8 mouse cellular contexts compared by ENCODE assay signal in the genomic region with DNA sequence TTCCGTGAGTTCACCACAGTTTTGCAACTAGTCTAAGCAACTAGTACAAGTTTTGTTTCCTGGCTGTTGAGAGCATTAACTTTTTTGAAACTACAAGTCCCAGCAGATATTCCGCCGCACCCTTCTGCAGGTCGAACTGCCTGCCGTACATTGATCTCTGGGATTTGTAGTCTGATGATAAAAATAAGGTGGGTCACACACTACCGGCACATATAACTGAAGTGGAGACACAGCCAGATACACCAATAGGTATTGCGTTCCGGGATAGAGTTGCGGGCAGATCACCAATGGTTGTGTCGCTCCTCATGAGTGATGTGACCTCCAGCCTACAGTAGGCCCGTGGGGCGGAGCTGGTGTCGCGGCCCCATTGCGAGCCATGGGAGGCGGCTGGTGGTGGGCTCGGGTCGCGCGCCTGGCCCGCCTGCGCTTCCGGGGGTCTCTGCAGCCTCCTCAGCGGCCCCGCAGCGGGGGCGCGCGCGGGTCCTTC. TPM values are rescaled to one million over a fixed set of nuclear protein-coding genes. Genes with fewer than 3 reads are reported as not detected.
DNase-seq lines count a peak whose midpoint lies in the region; ATAC-seq lines count a peak whose summit lies in the region.

Gene Tmem160, plus strand, starts transcription at position 193 of the 487 bp plus-strand sequence.

- no peaks in the 10 kb centered on the region for H3K27me3 ChIP-seq in embryonic facial prominence, embryonic 12.5 days
- no peaks in the 10 kb centered on the region for H3K27me3 ChIP-seq in limb, embryonic 11.5 days (ENCODE audit: control insufficient read depth, insufficient read depth, low read length)
- H3K27me3 ChIP-seq in midbrain, embryonic 14.5 days (ENCODE audit: control insufficient read depth, insufficient read depth, low read length), result no peaks in the 10 kb centered on the region

- peak; percentile 97 for ATAC-seq in embryonic facial prominence, embryonic 12.5 days (ENCODE audit: insufficient number of reproducible peaks, insufficient read depth, low FRiP score, low TSS enrichment)
- ATAC-seq in limb, embryonic 11.5 days (ENCODE audit: insufficient number of reproducible peaks, low FRiP score, low TSS enrichment, low read depth), result peak; percentile 96
- peak; percentile 96 for ATAC-seq in midbrain, embryonic 14.5 days (ENCODE audit: low FRiP score, low TSS enrichment)

- under 1% methylated on average over 25 of the region's 30 CpGs for whole genome bisulfite sequencing in embryonic facial prominence, embryonic 12.5 days
- under 1% methylated on average over 30 of the region's 30 CpGs for WGBS in limb, embryonic 11.5 days
- WGBS in midbrain, embryonic 14.5 days, result 1% methylated on average over 30 of the region's 30 CpGs

- H3K4me1 ChIP-seq in embryonic facial prominence, embryonic 12.5 days, result peaks cover 7% of the 10 kb centered on the region
- H3K4me1 ChIP-seq in limb, embryonic 11.5 days (ENCODE audit: control insufficient read depth, insufficient read depth, low read length), result peaks cover 3% of the 10 kb centered on the region; the same call in 1 of the 2 replicates
- H3K4me1 ChIP-seq in midbrain, embryonic 14.5 days (ENCODE audit: control insufficient read depth, insufficient read depth, low read length), result peaks cover 8% of the 10 kb centered on the region

- DNase-seq in 3134 (ENCODE audit: extremely low read depth, insufficient read length, low spot score), result peak; percentile 81
- DNase-seq in adrenal gland, postnatal 25 days, result peak; percentile 88
- DNase-seq in heart, adult 11 months, result peak; percentile 100
- peak; percentile 86 for DNase-seq in kidney, adult 18-20 months
- DNase-seq in limb, embryonic 11.5 days (ENCODE audit: low spot score), result peak; percentile 89
- DNase-seq in midbrain, embryonic 14.5 days, result peak; percentile 94
- DNase-seq in spleen, postnatal 10 days (ENCODE audit: low spot score in 2 of 2), result peak; percentile 63 to 84

- peak within 1 kb of the TSS; percentile 24; the same call in 1 of the 2 replicates for H3K27ac ChIP-seq in embryonic facial prominence, embryonic 12.5 days
- no peak within 1 kb of the TSS; the same call in 1 of the 2 replicates for H3K27ac ChIP-seq in limb, embryonic 11.5 days (replicated peaks; ENCODE audit: low read depth, low read length)
- 0 out of 2 replicates have a peak within 1 kb of the TSS, but pooled peaks have one; percentile 55 for H3K27ac ChIP-seq in midbrain, embryonic 14.5 days (replicated peaks; ENCODE audit: low read depth, low read length)

- peak within 1 kb of the TSS; percentile 63 for H3K4me2 ChIP-seq in embryonic facial prominence, embryonic 12.5 days (replicated peaks)
- peak within 1 kb of the TSS; percentile 93 for H3K4me2 ChIP-seq in limb, embryonic 11.5 days (ENCODE audit: low read depth, severe bottlenecking)
- peak within 1 kb of the TSS; percentile 93 for H3K4me2 ChIP-seq in midbrain, embryonic 14.5 days (ENCODE audit: low read length)

- H3K36me3 ChIP-seq in embryonic facial prominence, embryonic 12.5 days, result peaks cover 9% of the 10 kb centered on the region; the same call in 1 of the 2 replicates
- H3K36me3 ChIP-seq in limb, embryonic 11.5 days (ENCODE audit: control insufficient read depth, insufficient read depth, low read length), result no peaks in the 10 kb centered on the region
- H3K36me3 ChIP-seq in midbrain, embryonic 14.5 days (ENCODE audit: control insufficient read depth, insufficient read depth, low read length), result 0 out of 2 replicates have a peak, but pooled peaks cover 12% of the 10 kb centered on the region

- peak within 1 kb of the TSS; percentile 62; the same call in 1 of the 2 replicates for H3K9ac ChIP-seq in embryonic facial prominence, embryonic 12.5 days
- peak within 1 kb of the TSS; percentile 74 for H3K9ac ChIP-seq in limb, embryonic 11.5 days (ENCODE audit: low read length)
- peak within 1 kb of the TSS; percentile 64 for H3K9ac ChIP-seq in midbrain, embryonic 14.5 days (replicated peaks; ENCODE audit: low read length)

- no peaks in the 10 kb centered on the region for H3K9me3 ChIP-seq in embryonic facial prominence, embryonic 12.5 days
- no peaks in the 10 kb centered on the region for H3K9me3 ChIP-seq in limb, embryonic 11.5 days (ENCODE audit: control insufficient read depth, low read length)
- no peaks in the 10 kb centered on the region for H3K9me3 ChIP-seq in midbrain, embryonic 14.5 days (ENCODE audit: control insufficient read depth, low read length)

- H3K4me3 ChIP-seq in embryonic facial prominence, embryonic 12.5 days, result peak within 1 kb of the TSS; percentile 71
- peak within 1 kb of the TSS; percentile 79 for H3K4me3 ChIP-seq in limb, embryonic 11.5 days (ENCODE audit: low read depth, low read length)
- H3K4me3 ChIP-seq in midbrain, embryonic 14.5 days (replicated peaks; ENCODE audit: low read depth, low read length), result peak within 1 kb of the TSS; percentile 84

RNA-seq across cellular contexts. Expression of gene Tmem160, which starts in this region (rescaled TPM):
- 62.2 and 70.3 TPM in 2 replicates for total RNA-seq in adrenal gland, postnatal 25 days (2021)
- 57.7 and 66.8 TPM in 2 replicates for polyA plus RNA-seq in embryonic facial prominence, embryonic 12.5 days (2016; fragmentation: Nextera tagmentation; extraction: Ambion mirVana)
- polyA plus RNA-seq in limb, embryonic 11.5 days (2014; fragmentation: Nextera tagmentation; extraction: Ambion mirVana), result 62.0 and 71.4 TPM in 2 replicates
- 59.6 and 84.1 TPM in 2 replicates for polyA plus RNA-seq in midbrain, embryonic 14.5 days (2014; fragmentation: Nextera tagmentation; extraction: Ambion mirVana)
